Mouse (Mus musculus) liver, embryonic 11.5 days (tissue): ENCODE results near the gene Psma5. TPM values are rescaled to one million over a fixed set of nuclear protein-coding genes. Genes with fewer than 3 reads are reported as not detected.
"Not testable (repeated sequence)": the region's sequence is repeated elsewhere in the genome, so short reads cannot be mapped to it uniquely, and the experiment has no call there.

Experiments used
- ATAC-seq: fragments of 200-750 bp; cut with Nextera tagmentation; replicated peaks from 2 replicates; pipeline ENCODE4 v1.8.0; 2017; ENCODE audit warnings: moderate number of reproducible peaks, mild to moderate bottlenecking, moderate TSS enrichment, moderate library complexity; ENCODE audit not compliant: low FRiP score
- DNase-seq: peaks from one replicate; pipeline ENCODE4 v3.0.0-alpha.2; 2017; ENCODE audit warnings: low spot score
- H3K27ac ChIP-seq: fragments of 300-500 bp; sonication (generic); 2 replicates; pipeline ENCODE4 v1.5.1; 2014; ENCODE audit warnings: mild to moderate bottlenecking, low read depth, low read length, control low read depth
- H3K27me3 ChIP-seq: fragments of 300-500 bp; sonication (generic); replicated peaks from 2 replicates; pipeline ENCODE4 v1.6.1; 2014; ENCODE audit warnings: low read length, mixed read lengths; ENCODE audit not compliant: control insufficient read depth, insufficient read depth
- H3K36me3 ChIP-seq: fragments of 300-500 bp; sonication (generic); 2 replicates; pipeline ENCODE4 v1.6.1; 2014; ENCODE audit warnings: mild to moderate bottlenecking, low read length, moderate library complexity, mixed read lengths; ENCODE audit not compliant: control insufficient read depth, insufficient read depth
- H3K4me1 ChIP-seq: fragments of 300-500 bp; sonication (generic); replicated peaks from 2 replicates; pipeline ENCODE4 v1.6.1; 2014; ENCODE audit warnings: low read length, mixed read lengths; ENCODE audit not compliant: control insufficient read depth, insufficient read depth
- H3K4me2 ChIP-seq: fragments of 300-500 bp; sonication (generic); 2 replicates; pipeline ENCODE4 v1.6.1; 2014; ENCODE audit warnings: mild to moderate bottlenecking, control low read depth, moderate library complexity
- H3K4me3 ChIP-seq: fragments of 300-500 bp; sonication (generic); 2 replicates; pipeline ENCODE4 v1.5.1; 2014; ENCODE audit warnings: low read depth, low read length, control low read depth
- H3K9ac ChIP-seq: fragments of 300-500 bp; sonication (generic); 2 replicates; pipeline ENCODE4 v1.6.1; 2014; ENCODE audit warnings: low read depth, low read length, control low read depth
- H3K9me3 ChIP-seq: fragments of 300-500 bp; sonication (generic); 2 replicates; pipeline ENCODE4 v1.6.1; 2016; ENCODE audit warnings: low read length, inconsistent platforms, mixed read lengths; ENCODE audit not compliant: control insufficient read depth
- WGBS: fragments of 180-500 bp; shearing (Covaris S2); extraction: QIAGEN DNeasy Blood & Tissue Kit; methylation state at CpG from one replicate; pipeline ENCODE4 v1.1.7; 2014; 5-methylcytosine and 5-hydroxymethylcytosine counted together
- polyA plus RNA-seq: library from polyadenylated mRNA; unstranded; fragments of >200 nt; fragmentation: Nextera tagmentation; extraction: Ambion mirVana; gene quantifications from 2 replicates; pipeline ENCODE4 v1.2.1, GENCODE M21; 2014

Psma5 gene
- polyA plus RNA-seq, 1 experiment from 2014 or later = 335 TPM

DNA sequence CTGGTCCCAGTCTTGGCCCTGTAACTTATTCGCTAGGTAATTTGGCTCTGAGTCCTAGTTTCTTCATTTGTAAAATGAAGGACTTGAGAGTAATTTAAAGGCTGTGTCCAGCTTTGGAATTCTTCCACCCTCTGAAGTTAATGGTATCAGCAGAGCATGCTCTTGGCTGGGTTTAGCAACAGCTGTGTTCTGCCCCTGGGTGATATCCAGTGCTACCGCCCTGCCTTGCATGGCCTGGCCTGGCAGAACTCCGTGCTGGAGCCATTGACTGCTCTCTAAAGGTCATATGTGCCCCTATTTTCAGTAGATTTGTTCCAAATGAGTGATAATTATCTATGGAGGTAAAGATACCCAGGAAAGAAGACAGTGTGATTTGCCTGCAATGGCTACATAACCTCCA is 36.1 kb upstream of the Psma5 start:
- DNase-seq (no peak), ATAC-seq (no peak)
- no peaks in the 10 kb centered on the region for H3K4me1 ChIP-seq
- no peaks in the 10 kb centered on the region for H3K36me3 ChIP-seq
- H3K27me3 ChIP-seq = peaks cover 40% of the 10 kb centered on the region
- WGBS = 76% methylated on average over 3 of the region's 3 CpGs
- H3K4me3 ChIP-seq = no peak overlapping the region
- H3K9ac ChIP-seq = no peak overlapping the region
- H3K27ac ChIP-seq = no peak overlapping the region
- H3K4me2 ChIP-seq = no peak overlapping the region
- no peaks in the 10 kb centered on the region for H3K9me3 ChIP-seq

DNA sequence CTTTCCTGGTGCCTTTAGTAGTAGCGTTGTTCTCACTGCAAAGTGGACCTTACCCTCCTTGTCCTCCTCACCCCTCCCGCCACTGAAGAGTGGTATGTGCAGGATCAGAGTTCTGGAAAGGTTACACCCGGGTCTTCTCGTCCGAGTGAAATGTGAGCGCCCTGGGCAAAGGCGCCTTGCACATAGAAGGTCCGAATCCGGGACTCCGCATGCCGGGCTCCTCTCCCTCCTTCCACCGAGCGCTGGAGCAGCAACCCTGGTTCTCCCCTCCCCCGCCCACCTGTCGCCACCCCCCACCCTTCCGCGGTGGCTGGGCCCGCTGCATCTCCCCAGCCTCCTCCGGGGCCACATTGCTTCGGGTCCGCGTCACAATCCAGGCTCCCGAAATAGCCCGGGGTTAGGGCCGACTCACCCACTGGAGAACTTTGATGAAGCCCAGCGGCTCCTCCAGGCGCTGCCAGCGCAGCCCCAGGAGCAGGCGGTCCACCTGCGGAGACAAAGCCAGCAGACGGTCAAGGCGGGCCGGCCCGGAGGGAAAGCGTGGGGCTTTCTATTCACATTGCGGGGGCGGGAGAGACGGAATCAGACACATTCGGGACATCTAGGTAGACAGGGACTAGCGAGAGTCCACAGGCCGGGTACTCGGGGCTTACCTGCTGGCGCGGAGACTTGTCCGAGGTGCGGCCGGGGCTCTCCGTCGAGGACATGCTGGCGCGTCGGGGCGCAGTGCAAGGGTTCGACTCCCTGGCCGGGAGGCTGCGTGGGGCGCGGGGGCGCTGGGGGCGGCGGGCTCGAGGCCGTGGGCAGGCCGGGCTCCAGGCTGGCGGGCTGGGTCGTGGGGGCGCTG is 30.8 kb upstream of the Psma5 start:
- DNase-seq (no peak), ATAC-seq (no peak)
- H3K4me3 ChIP-seq = peak overlapping the region; percentile 47
- 4% methylated on average over 66 of the region's 67 CpGs for WGBS
- no peaks in the 10 kb centered on the region for H3K9me3 ChIP-seq
- no peak overlapping the region for H3K27ac ChIP-seq
- peaks cover 57% of the 10 kb centered on the region for H3K27me3 ChIP-seq
- peak overlapping the region; percentile 64 for H3K4me2 ChIP-seq
- H3K4me1 ChIP-seq = peaks cover 2% of the 10 kb centered on the region; the same call in 1 of the 2 replicates
- H3K9ac ChIP-seq = no peak overlapping the region
- no peaks in the 10 kb centered on the region for H3K36me3 ChIP-seq

DNA sequence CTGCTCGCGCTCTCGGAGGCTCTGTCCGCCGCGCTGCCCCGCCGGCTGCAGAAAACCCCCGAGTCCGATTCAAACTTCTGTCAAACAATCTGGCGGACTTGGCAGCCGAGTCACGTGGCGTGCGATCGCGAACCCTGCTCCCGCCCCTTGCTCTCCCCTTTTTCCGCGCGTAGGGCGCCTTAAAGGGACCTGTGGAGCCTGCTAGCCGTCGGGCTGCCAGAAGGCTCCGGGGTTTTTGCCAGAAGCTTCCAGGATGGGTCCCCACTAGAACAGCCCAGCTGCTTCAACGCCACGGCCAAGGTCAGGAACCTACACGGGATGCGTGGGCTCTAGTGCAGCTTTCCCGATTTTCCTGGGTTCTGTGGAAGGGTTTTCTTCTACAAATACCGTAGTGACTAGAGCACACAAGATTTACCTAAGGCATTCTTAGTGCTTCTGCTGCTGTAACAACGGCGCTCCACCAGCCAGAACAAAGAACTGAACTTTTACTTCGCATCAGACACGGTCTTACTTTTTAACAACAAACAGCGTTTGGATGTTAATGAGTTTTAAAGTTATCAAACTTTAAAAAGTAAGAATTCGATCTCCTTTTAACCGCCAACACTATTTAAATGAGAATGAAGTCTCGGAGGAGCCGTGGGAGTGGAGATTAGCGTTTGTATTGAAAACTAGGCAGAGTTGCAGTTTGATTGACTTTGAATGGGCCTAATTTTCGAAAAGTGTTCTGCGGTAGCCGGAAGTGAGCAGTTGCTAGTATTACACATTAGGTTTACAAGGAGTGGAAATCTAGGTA is 30.0 kb upstream of the Psma5 start, which contains the start of gene Sypl2:
TSS of gene Sypl2 (minus strand) at position 91 of the 793 bp plus-strand sequence.
- ATAC-seq (no peak), DNase-seq (peak; percentile 55)
- WGBS = 8% methylated on average over 36 of the region's 44 CpGs
- H3K4me1 ChIP-seq = peaks cover 2% of the 10 kb centered on the region; the same call in 1 of the 2 replicates
- peaks cover 55% of the 10 kb centered on the region for H3K27me3 ChIP-seq
- H3K36me3 ChIP-seq = no peaks in the 10 kb centered on the region
- H3K9ac ChIP-seq = no peak within 1 kb of the TSS
- no peak within 1 kb of the TSS for H3K27ac ChIP-seq
- no peaks in the 10 kb centered on the region for H3K9me3 ChIP-seq
- H3K4me3 ChIP-seq = peak within 1 kb of the TSS; percentile 47
- H3K4me2 ChIP-seq = peak within 1 kb of the TSS; percentile 64

DNA sequence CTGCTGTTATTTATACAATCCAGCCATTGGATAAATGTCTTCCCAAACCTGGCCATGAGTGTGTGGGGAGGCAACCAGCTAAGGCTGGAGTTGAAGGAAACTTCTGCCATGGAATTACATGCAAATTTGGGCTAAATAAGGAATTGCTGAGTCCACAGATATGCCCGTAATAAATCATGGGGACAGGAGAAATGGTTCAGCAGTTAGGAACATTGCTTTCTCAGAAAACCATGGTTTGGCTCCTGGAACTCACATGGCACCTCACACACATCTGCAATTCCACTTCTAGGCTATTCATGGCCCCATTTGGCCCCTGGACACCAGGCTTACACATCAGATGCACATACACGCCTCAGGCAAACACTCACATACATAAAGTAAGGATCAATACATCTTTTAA is 29.2 kb upstream of the Psma5 start:
- H3K4me3 ChIP-seq = no peak overlapping the region
- no peak for ATAC-seq
- WGBS = 72% methylated on average over 2 of the region's 2 CpGs
- H3K36me3 ChIP-seq = no peaks in the 10 kb centered on the region
- peaks cover 51% of the 10 kb centered on the region for H3K27me3 ChIP-seq
- no peak overlapping the region for H3K4me2 ChIP-seq
- DNase-seq = no peak
- H3K4me1 ChIP-seq = peaks cover 2% of the 10 kb centered on the region; the same call in 1 of the 2 replicates
- no peak overlapping the region for H3K27ac ChIP-seq
- H3K9ac ChIP-seq = no peak overlapping the region
- H3K9me3 ChIP-seq = no peaks in the 10 kb centered on the region

DNA sequence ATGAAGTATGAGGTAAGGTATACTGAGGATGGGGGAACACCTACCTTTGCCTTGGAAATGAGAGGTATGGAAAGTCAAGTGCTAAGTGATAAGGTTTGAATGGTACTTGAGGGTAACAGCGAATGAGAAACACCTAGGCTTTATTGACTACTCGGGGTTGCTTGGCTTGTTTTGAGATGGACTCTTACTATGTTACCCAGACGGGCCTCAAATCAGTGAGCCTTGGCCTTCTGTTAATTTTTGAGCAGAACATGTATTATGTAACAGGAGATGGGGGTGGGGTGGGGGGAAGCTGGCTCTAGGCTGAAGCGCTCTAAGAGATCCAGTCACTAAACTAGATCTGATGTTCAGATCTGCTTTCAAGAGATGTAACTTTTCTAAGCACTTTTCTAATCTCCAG is 25.1 kb upstream of the Psma5 start:
- no peak overlapping the region for H3K4me2 ChIP-seq
- H3K9me3 ChIP-seq = no peaks in the 10 kb centered on the region
- no peaks in the 10 kb centered on the region for H3K36me3 ChIP-seq
- no peak overlapping the region for H3K4me3 ChIP-seq
- no peaks in the 10 kb centered on the region for H3K4me1 ChIP-seq
- no peak overlapping the region for H3K27ac ChIP-seq
- H3K27me3 ChIP-seq = peaks cover 16% of the 10 kb centered on the region
- 68% methylated on average over 4 of the region's 4 CpGs for WGBS
- ATAC-seq (no peak), DNase-seq (no peak)
- no peak overlapping the region for H3K9ac ChIP-seq

DNA sequence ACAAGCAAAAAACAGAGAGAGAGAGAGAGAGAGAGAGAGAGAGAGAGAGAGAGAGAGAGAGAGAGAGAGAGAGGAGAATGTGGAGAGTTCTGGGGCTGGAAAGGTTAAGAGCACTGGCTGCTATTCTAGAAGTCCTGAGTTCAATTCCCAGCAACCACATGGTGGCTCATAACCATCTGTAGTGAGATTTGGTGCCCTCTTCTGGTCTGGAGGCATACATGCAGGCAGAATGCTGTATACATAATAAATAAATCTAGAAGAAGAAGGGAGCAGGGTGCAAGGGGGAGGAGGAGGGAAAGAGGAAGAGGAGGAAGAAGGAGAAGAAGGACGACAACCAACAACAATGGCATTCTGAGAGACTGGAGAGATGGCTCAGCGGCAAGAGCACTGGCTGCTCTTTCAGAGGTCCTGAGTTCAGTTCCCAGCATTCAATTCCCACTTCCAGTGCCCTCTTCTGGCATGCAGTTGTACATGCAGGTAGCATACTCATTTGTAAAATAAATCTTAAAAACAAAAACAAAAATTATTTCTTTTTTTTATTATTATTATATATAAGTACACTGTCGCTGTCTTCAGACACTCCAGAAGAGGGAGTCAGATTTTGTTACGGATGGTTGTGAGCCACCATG is 19.1 kb upstream of the Psma5 start:
- not testable (repeated sequence) for H3K4me1 ChIP-seq, H3K4me3 ChIP-seq, H3K27me3 ChIP-seq, ATAC-seq, H3K4me2 ChIP-seq, H3K9ac ChIP-seq, DNase-seq, H3K36me3 ChIP-seq, H3K27ac ChIP-seq, H3K9me3 ChIP-seq
- 81% methylated on average over 4 of the region's 4 CpGs for WGBS

DNA sequence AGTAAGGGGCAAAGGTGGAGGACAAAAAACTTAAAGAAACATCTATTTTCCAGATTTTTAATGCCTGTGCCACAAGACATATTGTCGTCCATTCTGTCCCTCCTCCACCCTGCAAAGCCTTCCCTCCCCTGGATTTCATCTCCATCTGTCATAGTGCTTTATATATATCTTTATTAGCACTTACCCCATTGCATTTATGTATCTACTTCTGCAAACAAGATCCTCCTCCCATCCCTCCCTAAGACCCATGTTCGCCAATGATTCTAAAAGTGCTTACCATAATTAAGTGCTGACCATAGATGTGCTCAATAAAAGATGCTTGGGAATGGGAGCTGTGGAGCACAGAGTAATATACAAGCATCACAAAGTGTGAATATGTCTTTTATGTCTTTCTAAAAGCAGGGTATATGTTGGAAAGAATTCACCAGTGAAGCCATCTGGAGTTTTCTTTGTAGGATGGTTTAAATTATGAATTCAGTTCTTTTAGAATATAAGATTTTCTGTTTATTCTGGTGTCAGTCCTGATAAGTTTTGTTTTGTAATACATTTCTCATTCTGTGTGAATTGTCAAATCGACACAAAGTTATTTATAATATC is 15.4 kb upstream of the Psma5 start:
- no peaks in the 10 kb centered on the region for H3K4me1 ChIP-seq

DNA sequence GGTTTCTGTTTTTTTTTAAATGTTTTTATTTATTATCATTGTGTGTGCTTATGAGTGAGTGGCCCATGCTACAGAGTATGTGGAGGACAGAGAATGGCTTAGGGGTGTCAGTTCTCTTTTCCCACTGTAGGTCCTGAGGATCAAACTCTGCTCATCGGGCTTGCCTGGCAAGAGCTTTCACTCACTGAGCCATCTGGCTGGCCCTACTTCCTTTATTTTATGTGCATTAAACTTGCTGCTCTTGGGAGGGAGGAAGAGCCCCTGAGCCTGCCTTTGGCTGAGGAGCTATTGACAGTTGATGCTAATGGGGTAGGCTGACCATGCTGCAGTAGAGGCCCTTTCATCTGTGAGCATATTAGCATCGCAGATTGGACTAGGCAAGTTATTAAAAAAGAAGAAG is 9.9 kb upstream of the Psma5 start:
- Histone ChIP-seq H3K36me3 (no peaks in the 10 kb centered on the region), H3K4me3 (no peak overlapping the region), H3K4me2 (no peak overlapping the region), H3K4me1 (no peaks in the 10 kb centered on the region), H3K9me3 (no peaks in the 10 kb centered on the region), H3K27me3 (no peaks in the 10 kb centered on the region), H3K27ac (no peak overlapping the region), H3K9ac (no peak overlapping the region)
- ATAC-seq (no peak), DNase-seq (no peak)
- 71% methylated on average over 2 of the region's 2 CpGs for WGBS

More for the DNA sequence above, 15.4 kb upstream of the Psma5 start:
- Histone ChIP-seq H3K9me3 (no peaks in the 10 kb centered on the region), H3K4me3 (no peak overlapping the region), H3K36me3 (no peaks in the 10 kb centered on the region), H3K9ac (no peak overlapping the region), H3K4me2 (no peak overlapping the region), H3K27ac (no peak overlapping the region), H3K27me3 (no peaks in the 10 kb centered on the region)
- 78% methylated on average over 3 of the region's 3 CpGs for WGBS
- DNase-seq = no peak
- ATAC-seq = no peak
